Mouse (Mus musculus): ENCODE measurements around the gene Cep295nl. TPM values are rescaled to one million over a fixed set of nuclear protein-coding genes. Genes with fewer than 3 reads are reported as not detected.

The Cep295nl gene
- total RNA-seq, 1 experiment, result 0.49 TPM

GRCm38 (mm10) chr11:118289562-118289961, 52.7 kb downstream of the Cep295nl start:
- H3K4me1 ChIP-seq (ENCODE audit: control insufficient read depth in 2 of 2, insufficient read depth in 2 of 2, low read length in 2 of 2, poor library complexity in 1 of 2), result no peaks in the 10 kb centered on the region
- DNase-seq (ENCODE audit: low read depth, low spot score), result no peak
- peak overlapping the region; percentile 72 for H3K27ac ChIP-seq (ENCODE audit: insufficient read depth, low read depth, low read length, poor library complexity, severe bottlenecking)
- TF ChIP-seq ZNF384 (IDR thresholded peaks at IDR 0.05; ENCODE audit: low read depth, low read length), result no peak
- TF ChIP-seq CHD2 (IDR thresholded peaks at IDR 0.05; ENCODE audit: low read depth, low read length), result no peak
- TF ChIP-seq ZC3H11A (IDR thresholded peaks at IDR 0.05; ENCODE audit: borderline replicate concordance, low read depth, low read length), result no peak
- no peak for TF ChIP-seq MAFK (IDR thresholded peaks at IDR 0.05; ENCODE audit: insufficient read depth, low read depth, low read length)
- TF ChIP-seq HCFC1 (IDR thresholded peaks at IDR 0.05; ENCODE audit: borderline replicate concordance, insufficient read depth, low read length), result no peak
- H3K9me3 ChIP-seq (ENCODE audit: control insufficient read depth, insufficient read depth, low read depth, low read length), result no peaks in the 10 kb centered on the region
- H3K9ac ChIP-seq (ENCODE audit: insufficient read depth, low read depth, low read length, poor library complexity, severe bottlenecking), result peak overlapping the region; percentile 92
- in situ Hi-C loops (cut with MboI; ENCODE audit: low sequenced_read_pairs in 2 of 2, unreplicated experiment in 2 of 2), result no loop called here
- H3K4me3 ChIP-seq (ENCODE audit: insufficient read depth in 1 of 2, low read depth in 1 of 2, low read length in 2 of 2, poor library complexity in 1 of 2, severe bottlenecking in 1 of 2), result peak overlapping the region; percentile 83 to 86
- peaks cover 30% of the 10 kb centered on the region for H3K36me3 ChIP-seq (ENCODE audit: control insufficient read depth, insufficient read depth, low read length, poor library complexity, severe bottlenecking)

GRCm38 (mm10) chr11:118289037-118289511, 53.2 kb downstream of the Cep295nl start:
- Histone ChIP-seq H3K4me3 (ENCODE audit: insufficient read depth in 1 of 2, low read depth in 1 of 2, low read length in 2 of 2, poor library complexity in 1 of 2, severe bottlenecking in 1 of 2) (peak overlapping the region; percentile 83 to 86), H3K36me3 (ENCODE audit: control insufficient read depth, insufficient read depth, low read length, poor library complexity, severe bottlenecking) (peaks cover 33% of the 10 kb centered on the region), H3K9ac (ENCODE audit: insufficient read depth, low read depth, low read length, poor library complexity, severe bottlenecking) (peak overlapping the region; percentile 92), H3K9me3 (ENCODE audit: control insufficient read depth, insufficient read depth, low read depth, low read length) (no peaks in the 10 kb centered on the region), H3K4me1 (ENCODE audit: control insufficient read depth in 2 of 2, insufficient read depth in 2 of 2, low read length in 2 of 2, poor library complexity in 1 of 2) (no peaks in the 10 kb centered on the region), H3K27ac (ENCODE audit: insufficient read depth, low read depth, low read length, poor library complexity, severe bottlenecking) (peak overlapping the region; percentile 72; the same call in 1 of the 2 replicates)
- no peak for DNase-seq (ENCODE audit: low read depth, low spot score)
- in situ Hi-C loops (cut with MboI; ENCODE audit: low sequenced_read_pairs in 2 of 2, unreplicated experiment in 2 of 2), result no loop called here
- no peak for TF ChIP-seq ZNF384 (IDR thresholded peaks at IDR 0.05; ENCODE audit: low read depth, low read length)
- TF ChIP-seq CHD2 (IDR thresholded peaks at IDR 0.05; ENCODE audit: low read depth, low read length), result 0 out of 2 replicates have a peak, but pooled peaks have one; percentile 6

GRCm38 (mm10) chr11:118287573-118287972, 54.7 kb downstream of the Cep295nl start:
- no peak overlapping the region for H3K4me3 ChIP-seq (ENCODE audit: insufficient read depth in 1 of 2, low read depth in 1 of 2, low read length in 2 of 2, poor library complexity in 1 of 2, severe bottlenecking in 1 of 2)
- H3K4me1 ChIP-seq (ENCODE audit: control insufficient read depth in 2 of 2, insufficient read depth in 2 of 2, low read length in 2 of 2, poor library complexity in 1 of 2), result no peaks in the 10 kb centered on the region
- H3K36me3 ChIP-seq (ENCODE audit: control insufficient read depth, insufficient read depth, low read length, poor library complexity, severe bottlenecking), result peaks cover 45% of the 10 kb centered on the region
- no peak overlapping the region for H3K27ac ChIP-seq (ENCODE audit: insufficient read depth, low read depth, low read length, poor library complexity, severe bottlenecking)
- no peak for DNase-seq (ENCODE audit: low read depth, low spot score)
- TF ChIP-seq ZNF384 (IDR thresholded peaks at IDR 0.05; ENCODE audit: low read depth, low read length) (no peak), ZC3H11A (IDR thresholded peaks at IDR 0.05; ENCODE audit: borderline replicate concordance, low read depth, low read length) (no peak), MAFK (IDR thresholded peaks at IDR 0.05; ENCODE audit: insufficient read depth, low read depth, low read length) (no peak), CHD2 (IDR thresholded peaks at IDR 0.05; ENCODE audit: low read depth, low read length) (no peak), HCFC1 (IDR thresholded peaks at IDR 0.05; ENCODE audit: borderline replicate concordance, insufficient read depth, low read length) (no peak)
- H3K9me3 ChIP-seq (ENCODE audit: control insufficient read depth, insufficient read depth, low read depth, low read length), result no peaks in the 10 kb centered on the region
- H3K9ac ChIP-seq (ENCODE audit: insufficient read depth, low read depth, low read length, poor library complexity, severe bottlenecking), result no peak overlapping the region
- in situ Hi-C loops (cut with MboI; ENCODE audit: low sequenced_read_pairs in 2 of 2, unreplicated experiment in 2 of 2), result no loop called here

- H3K9me3 ChIP-seq (ENCODE audit: control insufficient read depth, insufficient read depth, low read depth, low read length), result no peaks in the 10 kb centered on the region
- H3K27ac ChIP-seq (ENCODE audit: insufficient read depth, low read depth, low read length, poor library complexity, severe bottlenecking), result no peak overlapping the region
- H3K9ac ChIP-seq (ENCODE audit: insufficient read depth, low read depth, low read length, poor library complexity, severe bottlenecking), result no peak overlapping the region
- DNase-seq (ENCODE audit: low read depth, low spot score), result no peak
- in situ Hi-C loops (cut with MboI; ENCODE audit: low sequenced_read_pairs in 2 of 2, unreplicated experiment in 2 of 2), result no loop called here
- peaks cover 55% of the 10 kb centered on the region for H3K36me3 ChIP-seq (ENCODE audit: control insufficient read depth, insufficient read depth, low read length, poor library complexity, severe bottlenecking)
- TF ChIP-seq ZNF384 (IDR thresholded peaks at IDR 0.05; ENCODE audit: low read depth, low read length) (no peak), ZC3H11A (IDR thresholded peaks at IDR 0.05; ENCODE audit: borderline replicate concordance, low read depth, low read length) (no peak)
- H3K4me1 ChIP-seq (ENCODE audit: control insufficient read depth in 2 of 2, insufficient read depth in 2 of 2, low read length in 2 of 2, poor library complexity in 1 of 2), result no peaks in the 10 kb centered on the region
- no peak overlapping the region for H3K4me3 ChIP-seq (ENCODE audit: insufficient read depth in 1 of 2, low read depth in 1 of 2, low read length in 2 of 2, poor library complexity in 1 of 2, severe bottlenecking in 1 of 2)
These were observed 55.9 kb downstream of the Cep295nl start for GRCm38 (mm10) chr11:118286434-118286833.

GRCm38 (mm10) chr11:118285791-118286190, 56.5 kb downstream of the Cep295nl start:
- in situ Hi-C loops (cut with MboI; ENCODE audit: low sequenced_read_pairs in 2 of 2, unreplicated experiment in 2 of 2), result no loop called here
- peaks cover 57% of the 10 kb centered on the region for H3K36me3 ChIP-seq (ENCODE audit: control insufficient read depth, insufficient read depth, low read length, poor library complexity, severe bottlenecking)
- H3K4me1 ChIP-seq (ENCODE audit: control insufficient read depth in 2 of 2, insufficient read depth in 2 of 2, low read length in 2 of 2, poor library complexity in 1 of 2), result no peaks in the 10 kb centered on the region
- TF ChIP-seq CHD2 (IDR thresholded peaks at IDR 0.05; ENCODE audit: low read depth, low read length), result no peak
- H3K9me3 ChIP-seq (ENCODE audit: control insufficient read depth, insufficient read depth, low read depth, low read length), result no peaks in the 10 kb centered on the region
- no peak for DNase-seq (ENCODE audit: low read depth, low spot score)
- no peak overlapping the region for H3K27ac ChIP-seq (ENCODE audit: insufficient read depth, low read depth, low read length, poor library complexity, severe bottlenecking)
- H3K9ac ChIP-seq (ENCODE audit: insufficient read depth, low read depth, low read length, poor library complexity, severe bottlenecking), result no peak overlapping the region
- no peak overlapping the region for H3K4me3 ChIP-seq (ENCODE audit: insufficient read depth in 1 of 2, low read depth in 1 of 2, low read length in 2 of 2, poor library complexity in 1 of 2, severe bottlenecking in 1 of 2)

Other genes starting within 250 kb of the Cep295nl start
- gene Dnah17, start 211.9 kb downstream of the Cep295nl start, total RNA-seq (2012; rRNA removed), result 0.40 and 1.0 TPM in 2 replicates
- 3.8 and 6.3 TPM in 2 replicates for gene Cyth1, start 93.9 kb downstream of the Cep295nl start, total RNA-seq (2012; rRNA removed)
- gene Usp36, start 52.3 kb downstream of the Cep295nl start, total RNA-seq (2012; rRNA removed), result 41.7 and 45.5 TPM in 2 replicates
- 24.0 and 52.4 TPM in 2 replicates for gene Timp2, start 13.2 kb upstream of the Cep295nl start, total RNA-seq (2012; rRNA removed)
- 1.5 and 3.0 TPM in 2 replicates for gene Lgals3bp, start 59.6 kb upstream of the Cep295nl start, total RNA-seq (2012; rRNA removed)
- gene Cant1, start 76.6 kb upstream of the Cep295nl start, total RNA-seq (2012; rRNA removed), result 45.4 and 59.4 TPM in 2 replicates
- 0.36 and 0.48 TPM in 2 replicates for gene C1qtnf1, start 85.7 kb upstream of the Cep295nl start, total RNA-seq (2012; rRNA removed)
- gene Engase, start 134.3 kb upstream of the Cep295nl start, total RNA-seq (2012; rRNA removed), result 10.8 and 16.2 TPM in 2 replicates

Data from ES-E14 (cell line).